Mouse (Mus musculus) testis, adult 2 months (tissue): ENCODE measurements at regions not wholly inside any gene's neighbourhood (a gene's known extent, or its start where the extent isn't known, plus 50 kb on each side); places are given as distances from the start of the nearest gene placed in this dataset.

Experiments used
- CTCF ChIP-seq: fragments of 200-500 bp; IDR thresholded peaks from 2 replicates; pipeline ENCODE4 v1.5.1; 2012; ENCODE audit warnings: low read depth, mild to moderate bottlenecking, inconsistent platforms, low read length, moderate library complexity; ENCODE audit not compliant: control insufficient read depth, insufficient read depth, insufficient replicate concordance
- POLR2A ChIP-seq: fragments of 200-500 bp; IDR thresholded peaks from 2 replicates; pipeline ENCODE4 v1.6.1; 2012; ENCODE audit warnings: low read depth, mild to moderate bottlenecking, inconsistent platforms, low read length, moderate library complexity; ENCODE audit not compliant: control insufficient read depth

GRCm38 (mm10) chr5:111675673-111676261, 58.0 kb upstream of the Gm26897 start:
- no peak for TF ChIP-seq POLR2A
- TF ChIP-seq CTCF, result 0 out of 2 replicates have a peak, but pooled peaks have one; percentile 18
